Mouse (Mus musculus): ENCODE measurements at regions not wholly inside any gene's neighbourhood (a gene's known extent, or its start where the extent isn't known, plus 50 kb on each side); places are given as distances from the start of the nearest gene placed in this dataset.

DNA sequence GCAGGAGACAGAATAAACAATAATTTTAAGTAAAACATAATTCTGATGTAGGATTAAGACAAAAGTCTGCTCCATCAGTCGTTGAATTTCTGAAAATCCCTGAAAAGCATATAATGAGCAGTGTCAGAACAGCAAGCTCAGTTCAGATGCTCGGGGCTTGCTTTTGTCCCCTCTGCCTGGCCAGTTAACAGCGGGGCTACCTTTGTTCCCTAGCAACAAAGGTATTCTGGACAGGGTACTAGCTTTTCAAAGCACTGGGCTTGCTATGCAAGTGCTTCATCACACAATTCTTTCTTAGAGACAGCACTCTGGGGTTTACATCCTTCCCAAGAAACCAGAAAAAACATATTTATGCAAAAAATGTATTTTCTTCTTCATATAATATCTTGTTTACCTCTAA is 729.7 kb downstream of the Crisp4 start:
- no peak overlapping the region for H3K9ac ChIP-seq (ENCODE audit: insufficient read depth, low read depth)
- H3K9me3 ChIP-seq (replicated peaks; ENCODE audit: low read length), result no peaks in the 10 kb centered on the region
- no peak overlapping the region for H3K4me3 ChIP-seq (replicated peaks in 1 of 3; ENCODE audit: low read depth in 2 of 3, low read length in 2 of 3, poor library complexity in 1 of 3)
- no peak overlapping the region for H3K27ac ChIP-seq (ENCODE audit: insufficient read depth, low read depth)
- H3K4me2 ChIP-seq (ENCODE audit: insufficient read depth, low read depth, poor library complexity, severe bottlenecking), result no peak overlapping the region
- in situ Hi-C loops (cut with MboI; ENCODE audit: low pct_ligation_motif_present, low pct_unique_long_range_greater_than_20kb, low sequenced_read_pairs) (no loop called here), dilution Hi-C loops (cut with MboI; ENCODE audit: extremely low pct_ligation_motif_present, extremely low pct_unique_long_range_greater_than_20kb, low sequenced_read_pairs) (no loop called here)
- no peak for DNase-seq (ENCODE audit: extremely low read depth)
- H3K36me3 ChIP-seq (replicated peaks in 1 of 2; ENCODE audit: control insufficient read depth in 1 of 2, insufficient read depth in 1 of 2, low read length in 1 of 2), result no peaks in the 10 kb centered on the region
- H3K79me2 ChIP-seq (replicated peaks; ENCODE audit: control insufficient read depth, extremely low read depth, insufficient read depth, poor library complexity, severe bottlenecking), result no peaks in the 10 kb centered on the region
- TF ChIP-seq ZKSCAN1 (IDR thresholded peaks at IDR 0.05; ENCODE audit: borderline replicate concordance, low read depth, low read length), result no peak
- no peak for TF ChIP-seq NRF1 (IDR thresholded peaks at IDR 0.05; ENCODE audit: low read depth, low read length)
- no peak for TF ChIP-seq MYC (IDR thresholded peaks at IDR 0.05; ENCODE audit: low read depth, low read length)
- TF ChIP-seq MXI1 (IDR thresholded peaks at IDR 0.05; ENCODE audit: low read depth, low read length), result no peak
- no peak for TF ChIP-seq USF1 (IDR thresholded peaks at IDR 0.05; ENCODE audit: low read depth, low read length)
- TF ChIP-seq JUN (IDR thresholded peaks at IDR 0.05; ENCODE audit: insufficient read depth, low read depth, low read length), result no peak
- TF ChIP-seq BHLHE40 (IDR thresholded peaks at IDR 0.05; ENCODE audit: low read depth, low read length), result no peak
- no peak for TF ChIP-seq PAX5 (IDR thresholded peaks at IDR 0.05; ENCODE audit: low read length)
- no peak for TF ChIP-seq RAD21 (IDR thresholded peaks at IDR 0.05; ENCODE audit: low read depth, low read length)
- no peak for TF ChIP-seq TBP (conservative IDR thresholded peaks at IDR 0.05; ENCODE audit: low read depth, low read length)
- TF ChIP-seq GABPA (IDR thresholded peaks at IDR 0.05; ENCODE audit: insufficient replicate concordance, low read depth, low read length), result no peak
- no peak for TF ChIP-seq ZMIZ1 (IDR thresholded peaks at IDR 0.05; ENCODE audit: low read depth, low read length)
- TF ChIP-seq POLR2A (IDR thresholded peaks at IDR 0.05; ENCODE audit: low read depth, low read length), result no peak
- TF ChIP-seq SMC3 (IDR thresholded peaks at IDR 0.05; ENCODE audit: low read depth, low read length), result no peak
- TF ChIP-seq ZNF384 (IDR thresholded peaks at IDR 0.05; ENCODE audit: low read depth, low read length), result no peak
- TF ChIP-seq JUND (conservative IDR thresholded peaks at IDR 0.05; ENCODE audit: low read depth, low read length), result no peak
- no peak for TF ChIP-seq EP300 (IDR thresholded peaks at IDR 0.05; ENCODE audit: low read length)
- no peak for TF ChIP-seq IRF4 (IDR thresholded peaks at IDR 0.05; ENCODE audit: low read depth, low read length)
- H3K27me3 ChIP-seq (replicated peaks), result no peaks in the 10 kb centered on the region
- no peaks in the 10 kb centered on the region for H3K4me1 ChIP-seq (ENCODE audit: control insufficient read depth in 1 of 2, insufficient read depth in 2 of 2)

- in situ Hi-C loops (cut with MboI; ENCODE audit: low pct_ligation_motif_present, low pct_unique_long_range_greater_than_20kb, low sequenced_read_pairs) (no loop called here), dilution Hi-C loops (cut with MboI; ENCODE audit: extremely low pct_ligation_motif_present, extremely low pct_unique_long_range_greater_than_20kb, low sequenced_read_pairs) (no loop called here)
- no peak for DNase-seq (ENCODE audit: extremely low read depth)
- Histone ChIP-seq H3K4me3 (replicated peaks in 1 of 3; ENCODE audit: low read depth in 2 of 3, low read length in 2 of 3, poor library complexity in 1 of 3) (no peak overlapping the region), H3K27me3 (replicated peaks) (no peaks in the 10 kb centered on the region), H3K36me3 (replicated peaks in 1 of 2; ENCODE audit: control insufficient read depth in 1 of 2, insufficient read depth in 1 of 2, low read length in 1 of 2) (no peaks in the 10 kb centered on the region), H3K4me1 (ENCODE audit: control insufficient read depth in 1 of 2, insufficient read depth in 2 of 2) (no peaks in the 10 kb centered on the region), H3K4me2 (ENCODE audit: insufficient read depth, low read depth, poor library complexity, severe bottlenecking) (no peak overlapping the region), H3K9me3 (replicated peaks; ENCODE audit: low read length) (no peaks in the 10 kb centered on the region), H3K79me2 (replicated peaks; ENCODE audit: control insufficient read depth, extremely low read depth, insufficient read depth, poor library complexity, severe bottlenecking) (no peaks in the 10 kb centered on the region), H3K27ac (ENCODE audit: insufficient read depth, low read depth) (no peak overlapping the region), H3K9ac (ENCODE audit: insufficient read depth, low read depth) (no peak overlapping the region)
- TF ChIP-seq POLR2AphosphoS2 (IDR thresholded peaks at IDR 0.05; ENCODE audit: low read depth, low read length) (no peak), MAFK (IDR thresholded peaks at IDR 0.05; ENCODE audit: insufficient replicate concordance, low read length) (no peak), CTCF (conservative IDR thresholded peaks at IDR 0.05 in 1 of 2, IDR thresholded peaks at IDR 0.05 in 1 of 2; ENCODE audit: low read depth in 2 of 2, low read length in 2 of 2) (no peak), MXI1 (IDR thresholded peaks at IDR 0.05; ENCODE audit: low read depth, low read length) (no peak), SIN3A (IDR thresholded peaks at IDR 0.05; ENCODE audit: low read length) (no peak), POLR2A (IDR thresholded peaks at IDR 0.05; ENCODE audit: low read depth, low read length) (no peak), JUND (conservative IDR thresholded peaks at IDR 0.05; ENCODE audit: low read depth, low read length) (no peak), EP300 (IDR thresholded peaks at IDR 0.05; ENCODE audit: low read length) (no peak), HCFC1 (IDR thresholded peaks at IDR 0.05; ENCODE audit: low read depth, low read length) (no peak), MAX (IDR thresholded peaks at IDR 0.05; ENCODE audit: low read length) (no peak), KAT2A (IDR thresholded peaks at IDR 0.05; ENCODE audit: insufficient replicate concordance, low read length) (no peak), RCOR1 (conservative IDR thresholded peaks at IDR 0.05; ENCODE audit: low read depth, low read length) (no peak), ETS1 (conservative IDR thresholded peaks at IDR 0.05; ENCODE audit: low read depth, low read length) (no peak), CHD1 (IDR thresholded peaks at IDR 0.05; ENCODE audit: low read depth, low read length) (no peak), GABPA (IDR thresholded peaks at IDR 0.05; ENCODE audit: insufficient replicate concordance, low read depth, low read length) (no peak), PAX5 (IDR thresholded peaks at IDR 0.05; ENCODE audit: low read length) (no peak), MEF2A (IDR thresholded peaks at IDR 0.05; ENCODE audit: borderline replicate concordance, low read depth, low read length) (no peak)
Measured at GRCm38 (mm10) chr1:17394893-17395292, 750.8 kb downstream of the Crisp4 start.
